Mouse (Mus musculus) neutrophil, adult 83 days (primary cell): Measurements from ENCODE around the gene Nek3. TPM values are rescaled to one million over a fixed set of nuclear protein-coding genes. Genes with fewer than 3 reads are reported as not detected.

Experiments
- total RNA-seq, 2 experiments: library from RNA; stranded (reverse); gene quantifications; one replicate each; pipeline ENCODE4 v1.2.4; 2023

Nek3 gene
- total RNA-seq = 1 to 10 TPM; 1.0 to 1.1 TPM

GRCm38 (mm10) chr8:22166080-22166603 is at the start of gene Nek3:
TSS of gene Nek3 (minus strand) at chr8:22166435.

DNA sequence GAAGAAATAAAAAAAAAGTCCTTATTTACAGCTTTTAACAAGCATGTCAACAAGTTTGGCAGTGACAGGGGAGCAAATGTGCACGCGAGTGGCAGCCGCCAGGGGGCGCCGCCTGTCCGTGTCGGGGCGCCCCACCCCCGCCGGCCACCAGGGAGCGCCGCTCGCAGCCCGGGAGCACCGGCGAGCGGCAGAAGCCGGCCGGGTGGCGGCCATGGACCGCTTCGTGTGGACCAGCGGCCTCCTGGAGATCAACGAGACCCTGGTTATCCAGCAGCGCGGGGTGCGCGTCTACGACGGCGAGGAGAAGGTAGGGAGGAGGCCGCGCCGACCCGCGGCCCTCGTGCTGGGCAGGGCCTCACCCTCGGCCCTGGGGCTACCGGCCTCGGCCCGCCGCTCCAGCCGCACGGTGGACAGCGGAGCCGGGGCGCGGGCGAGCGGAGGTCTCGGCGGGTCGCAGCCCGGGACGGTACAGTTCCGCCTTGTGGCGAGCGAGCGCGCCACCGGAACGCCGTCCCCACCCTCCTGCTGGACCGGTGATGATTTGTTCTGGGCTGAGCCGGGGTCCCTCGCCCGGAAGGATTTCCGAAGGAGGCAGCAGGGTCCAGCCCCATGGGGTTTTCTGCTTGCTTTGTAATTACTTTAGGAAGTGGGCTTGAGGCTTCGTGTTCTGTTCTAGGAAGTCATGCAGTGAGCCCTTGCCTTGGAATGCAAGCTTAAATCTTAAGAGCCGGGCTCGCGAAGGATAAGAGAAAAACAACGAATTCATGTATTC is 26.6 kb upstream of the Nek3 start, which contains the start of gene Vps36:
Gene Vps36, plus strand, starts transcription at position 150 of the 772 bp plus-strand sequence.

DNA sequence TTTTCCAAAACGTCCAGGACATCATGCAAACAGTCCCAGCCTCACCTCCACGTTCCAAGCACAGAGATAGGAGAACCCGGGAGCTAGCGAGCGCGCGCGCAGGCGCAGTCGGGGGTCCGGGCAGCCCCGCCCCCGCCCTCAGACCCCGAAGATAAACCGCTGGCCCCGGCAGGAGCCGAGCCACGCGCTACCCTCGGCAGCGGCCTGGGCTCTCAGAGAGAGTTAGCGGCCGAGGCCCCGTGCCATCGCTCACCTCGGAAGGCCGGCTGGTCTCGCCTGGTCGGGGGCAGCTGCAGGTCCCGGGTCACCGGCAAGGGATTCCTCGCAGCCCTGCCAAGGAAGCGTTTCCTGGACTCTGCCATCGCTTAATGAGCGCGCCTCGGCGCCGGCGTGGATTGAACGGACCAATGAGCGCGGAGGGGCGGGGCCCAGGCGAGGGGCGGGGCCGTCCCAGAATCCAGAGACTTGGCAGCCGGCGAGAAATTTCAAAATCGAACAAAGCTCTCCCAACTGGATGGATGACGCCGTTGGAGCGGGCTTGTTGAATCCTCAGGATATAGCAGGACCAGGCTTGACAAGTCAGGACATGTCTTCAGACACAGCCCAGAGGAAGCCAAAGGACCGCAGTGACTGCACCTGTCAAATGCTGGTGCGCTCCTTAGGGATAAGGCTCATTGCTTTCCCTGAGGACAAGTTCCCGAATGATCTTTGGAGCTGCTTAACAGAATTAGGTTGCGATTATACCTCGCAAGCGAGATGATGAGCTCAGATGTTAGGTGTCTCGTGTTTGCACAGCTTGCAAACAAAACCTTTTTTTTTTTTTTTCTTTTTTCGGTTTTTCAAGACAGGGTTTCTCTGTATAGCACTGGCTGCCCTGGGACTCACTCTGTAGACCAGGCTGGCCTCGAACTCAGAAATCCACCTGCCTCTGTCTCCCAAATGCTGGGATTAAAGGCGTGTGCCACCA is 19.5 kb upstream of the Nek3 start, which contains the start of gene Ckap2:
Gene Ckap2, minus strand, starts transcription at position 389 of the 967 bp plus-strand sequence.

GRCm38 (mm10) chr8:22124220-22125152 is 41.7 kb downstream of the Nek3 start, which contains the start of gene Nek5:
TSS of gene Nek5 (minus strand) at chr8:22125053.

Other genes starting within 250 kb of the Nek3 start
- gene Defb15, start 233.7 kb downstream of the Nek3 start, total RNA-seq = not detected
- gene Defb35, start 228.1 kb downstream of the Nek3 start, total RNA-seq = not detected
- gene Defb13, start 219.7 kb downstream of the Nek3 start, total RNA-seq = not detected
- not detected for gene Fam90a1a, start 207.7 kb downstream of the Nek3 start, total RNA-seq
- gene Ccdc70, start 196.7 kb downstream of the Nek3 start, total RNA-seq = not detected
- 1 to 10 TPM; 2.9 to 5.8 TPM for gene Atp7b, start 106.1 kb downstream of the Nek3 start, total RNA-seq
- 1 to 10 TPM; 6.2 to 9.9 TPM for gene Alg11, start 105.7 kb downstream of the Nek3 start, total RNA-seq
- not detected for gene Nek5, start 41.4 kb downstream of the Nek3 start, total RNA-seq
- 10 to 100 TPM; 20.3 to 25.3 TPM for gene Ckap2, start 19.4 kb upstream of the Nek3 start, total RNA-seq
- 10 to 100 TPM; 20.2 to 23.3 TPM for gene Vps36, start 26.4 kb upstream of the Nek3 start, total RNA-seq
- gene Thsd1, start 60.9 kb upstream of the Nek3 start, total RNA-seq = under 1 TPM; 0.46 to 0.55 TPM
- gene Tpte, start 117.0 kb upstream of the Nek3 start, total RNA-seq = not detected
- gene Slc25a15, start 232.2 kb upstream of the Nek3 start, total RNA-seq = 1 to 10 TPM; 2.1 to 2.2 TPM
- gene Mrps31, start 244.9 kb upstream of the Nek3 start, total RNA-seq = 1 to 10 TPM; 6.2 to 8.3 TPM